Mouse (Mus musculus): Measurements from ENCODE around the gene Cped1.

DNA sequence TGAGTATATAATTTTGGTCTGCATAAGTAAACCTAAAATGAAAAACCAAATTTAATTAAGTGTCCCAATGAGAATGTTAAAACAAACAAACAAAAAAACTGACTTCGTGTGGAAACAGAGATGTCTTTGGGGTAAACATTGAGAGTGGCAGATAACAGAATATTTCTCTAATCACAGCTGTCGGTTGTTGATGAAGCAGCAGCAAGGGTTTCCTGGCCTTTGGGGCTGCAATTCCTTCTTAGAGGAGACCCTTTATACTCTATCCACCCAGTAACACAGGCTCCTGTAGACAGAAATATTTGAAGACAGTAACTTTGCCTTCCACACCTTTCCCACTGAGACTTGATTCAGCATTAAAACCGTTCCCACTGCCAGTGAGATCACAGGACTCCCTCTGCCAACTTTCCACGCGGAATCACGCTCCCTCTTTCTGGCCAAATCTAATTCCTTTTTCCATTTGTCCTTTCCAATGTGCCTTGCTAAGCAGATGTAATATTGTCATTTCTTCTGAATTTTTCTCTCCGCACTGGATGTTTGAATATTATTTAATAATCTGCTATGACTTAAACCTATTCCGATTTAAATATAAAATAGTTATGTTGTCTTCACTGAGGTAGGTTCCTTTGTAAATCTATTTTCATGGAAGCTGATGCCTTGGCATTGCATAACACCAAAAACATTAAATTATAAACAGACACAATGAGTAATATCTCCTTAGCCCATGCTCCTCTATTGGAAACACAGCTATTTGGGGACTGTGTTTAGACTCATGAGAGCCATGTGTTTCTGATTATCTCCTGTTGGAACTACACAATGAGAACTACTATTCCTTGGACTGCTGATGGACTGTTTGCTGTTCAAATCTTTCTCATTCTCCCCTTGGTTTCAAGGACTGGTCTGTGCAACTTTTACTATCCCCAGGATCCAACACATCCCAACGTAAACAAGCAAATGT, 4.7 kb downstream of the Cped1 start:
- TF ChIP-seq CTCF (IDR thresholded peaks at IDR 0.05; ENCODE audit: extremely low read depth, insufficient read depth, low read length) (no peak), POLR2A (IDR thresholded peaks at IDR 0.05; ENCODE audit: extremely low read depth, insufficient read depth, low read length) (no peak)
